Mouse (Mus musculus) heart, embryonic 14.5 days (tissue): ENCODE measurements at regions not wholly inside any gene's neighbourhood (a gene's known extent, or its start where the extent isn't known, plus 50 kb on each side); places are given as distances from the start of the nearest gene placed in this dataset.
A peak's percentile ranks its signal among the peaks of the same experiment; 100 is the strongest.

Experiments used
- ATAC-seq: fragments of 200-750 bp; cut with Nextera tagmentation; 2 replicates; pipeline ENCODE4 v1.8.0; 2017; ENCODE audit warnings: low read depth, moderate TSS enrichment; ENCODE audit not compliant: insufficient number of reproducible peaks, insufficient read depth, low FRiP score
- H3K27ac ChIP-seq, 2 experiments: fragments of 200-500 bp in 1 of 2; fragments of 300-500 bp in 1 of 2; sonication (generic) in 1 of 2; replicated peaks in 1 of 2; 2 replicates each; pipeline ENCODE4 v1.5.1; 2012 to 2014; ENCODE audit warnings: low read depth in 2 of 2, low read length in 2 of 2, control low read depth in 1 of 2, mild to moderate bottlenecking in 1 of 2, mixed read lengths in 1 of 2; ENCODE audit not compliant: control insufficient read depth in 1 of 2, insufficient read depth in 1 of 2
- H3K27me3 ChIP-seq: fragments of 300-500 bp; sonication (generic); 2 replicates; pipeline ENCODE4 v1.6.1; 2014; ENCODE audit warnings: mild to moderate bottlenecking, low read length, control low read depth; ENCODE audit not compliant: control insufficient read depth, insufficient read depth
- H3K36me3 ChIP-seq: fragments of 300-500 bp; sonication (generic); 2 replicates; pipeline ENCODE4 v1.6.1; 2014; ENCODE audit warnings: mild to moderate bottlenecking, control low read depth, low read length, mixed read lengths; ENCODE audit not compliant: control insufficient read depth, insufficient read depth
- H3K4me1 ChIP-seq, 2 experiments: fragments of 200-500 bp in 1 of 2; fragments of 300-500 bp in 1 of 2; sonication (generic) in 1 of 2; 2 replicates each; pipeline ENCODE4 v1.6.1; 2012 to 2014; ENCODE audit warnings: low read length in 2 of 2, control low read depth in 1 of 2, mixed read lengths in 1 of 2; ENCODE audit not compliant: control insufficient read depth in 2 of 2, insufficient read depth in 2 of 2
- H3K4me2 ChIP-seq: fragments of 300-500 bp; sonication (generic); 2 replicates; pipeline ENCODE4 v1.6.1; 2014; ENCODE audit warnings: mild to moderate bottlenecking, low read length
- H3K4me3 ChIP-seq, 2 experiments: fragments of 200-500 bp in 1 of 2; fragments of 300-500 bp in 1 of 2; sonication (generic) in 1 of 2; 2 replicates each; pipeline ENCODE4 v1.5.1; 2012 to 2014; ENCODE audit warnings: low read length in 2 of 2, mild to moderate bottlenecking in 2 of 2, control low read depth in 1 of 2, low read depth in 1 of 2, moderate library complexity in 1 of 2; ENCODE audit not compliant: control insufficient read depth in 1 of 2, insufficient read depth in 1 of 2
- H3K9ac ChIP-seq: fragments of 300-500 bp; sonication (generic); 2 replicates; pipeline ENCODE4 v1.6.1; 2014; ENCODE audit warnings: mild to moderate bottlenecking, low read length
- H3K9me3 ChIP-seq: fragments of 300-500 bp; sonication (generic); 2 replicates; pipeline ENCODE4 v1.6.1; 2016; ENCODE audit warnings: low read length, control low read depth; ENCODE audit not compliant: control insufficient read depth
- WGBS: fragments of 180-500 bp; shearing (Covaris S2); extraction: QIAGEN DNeasy Blood & Tissue Kit; methylation state at CpG from one replicate; pipeline ENCODE4 v1.1.7; 2014; 5-methylcytosine and 5-hydroxymethylcytosine counted together

DNA sequence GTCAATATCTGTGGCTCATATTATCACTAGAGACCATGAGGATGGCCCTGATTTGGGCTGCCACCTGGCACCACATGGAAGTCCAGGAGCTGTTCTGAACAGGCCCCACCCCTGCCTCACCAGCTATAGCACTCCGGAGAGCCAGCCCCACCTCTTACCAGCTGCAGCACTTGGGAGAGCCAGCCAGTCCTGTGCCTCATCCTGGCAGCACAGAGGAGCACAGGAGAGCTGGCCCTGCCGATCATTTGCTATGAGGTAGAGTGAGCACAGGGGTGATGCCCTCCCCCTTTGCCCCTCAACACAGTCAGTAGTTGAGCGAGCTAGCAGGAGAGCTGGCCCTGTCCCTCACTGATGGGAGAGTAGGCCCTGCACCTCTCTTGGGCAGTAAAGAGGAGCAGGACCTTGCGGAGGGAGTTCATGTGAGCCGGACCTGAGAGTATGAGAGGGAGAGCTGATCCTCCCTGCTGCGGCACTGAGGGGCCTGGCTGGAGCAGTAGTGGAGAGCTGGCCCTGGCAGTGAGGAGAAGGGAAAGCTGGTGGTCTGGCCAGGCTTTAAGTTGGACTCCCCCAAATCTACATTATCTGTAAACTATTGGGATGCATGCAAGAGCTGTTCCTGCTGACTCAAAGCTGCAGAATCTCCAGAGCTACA lies 63.3 kb upstream of the Etv6 start:
- no peak overlapping the region for H3K4me2 ChIP-seq
- H3K9ac ChIP-seq: no peak overlapping the region
- ATAC-seq: no peak
- no peaks in the 10 kb centered on the region for H3K9me3 ChIP-seq
- H3K27me3 ChIP-seq: no peaks in the 10 kb centered on the region
- H3K27ac ChIP-seq: no peak overlapping the region
- H3K36me3 ChIP-seq: no peaks in the 10 kb centered on the region
- WGBS: 62% methylated on average over 6 of the region's 6 CpGs
- no peak overlapping the region for H3K4me3 ChIP-seq
- no peaks in the 10 kb centered on the region for H3K4me1 ChIP-seq

DNA sequence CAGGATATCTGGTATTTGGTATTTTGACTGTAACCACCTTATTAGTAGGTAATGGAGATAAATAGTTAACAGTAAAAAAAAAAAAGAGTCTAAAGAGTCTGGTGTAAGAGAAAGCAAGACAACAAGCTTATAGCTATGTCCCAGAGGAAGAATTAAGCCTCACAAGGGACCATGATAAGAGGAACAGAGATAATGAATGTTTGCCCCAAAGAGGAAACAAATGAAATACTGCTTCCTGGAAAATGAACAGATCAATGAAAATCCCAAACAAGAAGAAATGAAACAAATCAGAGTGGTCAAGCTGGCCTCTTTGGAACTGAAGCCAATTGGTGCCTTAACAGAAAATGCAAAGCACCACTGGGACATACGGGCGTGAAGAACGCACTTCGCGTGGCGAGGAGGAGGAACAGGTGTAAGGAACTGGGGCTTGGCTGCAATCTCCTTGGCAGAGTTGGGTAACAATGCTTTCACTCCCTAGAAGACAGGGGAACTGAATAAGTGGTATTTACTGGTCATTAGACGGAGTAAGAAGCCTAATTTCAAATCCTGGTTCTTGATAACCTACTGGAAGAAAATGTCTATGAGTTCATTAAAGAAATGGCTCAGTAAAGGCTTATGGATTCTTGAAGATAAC lies 62.2 kb upstream of the Etv6 start:
- no peak for ATAC-seq

DNA sequence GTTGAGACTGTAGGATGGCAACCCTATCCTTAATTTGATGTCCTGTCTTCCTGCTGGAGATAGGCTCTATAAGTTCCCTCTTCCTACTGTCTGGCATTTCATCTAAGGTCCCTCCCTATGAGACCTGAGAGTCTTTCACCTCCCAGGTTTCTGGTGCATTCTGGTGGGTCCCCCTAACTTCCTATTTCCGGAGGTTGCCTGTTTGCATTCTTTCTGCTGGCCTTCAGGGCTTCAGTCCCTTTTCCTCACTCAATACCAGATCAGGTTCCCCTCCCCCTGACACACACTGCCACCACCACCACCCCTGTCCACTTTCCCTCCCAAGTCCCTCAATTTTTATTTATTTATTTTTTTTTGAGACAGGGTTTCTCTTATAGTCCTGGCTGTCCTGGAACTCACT lies 59.5 kb upstream of the Etv6 start:
- Histone ChIP-seq H3K4me3 (no peak overlapping the region), H3K4me2 (no peak overlapping the region), H3K4me1 (no peaks in the 10 kb centered on the region), H3K36me3 (no peaks in the 10 kb centered on the region), H3K9ac (no peak overlapping the region), H3K9me3 (no peaks in the 10 kb centered on the region), H3K27me3 (no peaks in the 10 kb centered on the region), H3K27ac (no peak overlapping the region)
- WGBS: 82% methylated on average over 1 of the region's 1 CpGs
- no peak for ATAC-seq

More for the DNA sequence above, 62.2 kb upstream of the Etv6 start:
- Histone ChIP-seq H3K4me2 (no peak overlapping the region), H3K27ac (no peak overlapping the region), H3K9ac (no peak overlapping the region), H3K4me1 (no peaks in the 10 kb centered on the region), H3K9me3 (no peaks in the 10 kb centered on the region), H3K27me3 (no peaks in the 10 kb centered on the region), H3K36me3 (no peaks in the 10 kb centered on the region), H3K4me3 (no peak overlapping the region)
- 92% methylated on average over 7 of the region's 7 CpGs for WGBS

DNA sequence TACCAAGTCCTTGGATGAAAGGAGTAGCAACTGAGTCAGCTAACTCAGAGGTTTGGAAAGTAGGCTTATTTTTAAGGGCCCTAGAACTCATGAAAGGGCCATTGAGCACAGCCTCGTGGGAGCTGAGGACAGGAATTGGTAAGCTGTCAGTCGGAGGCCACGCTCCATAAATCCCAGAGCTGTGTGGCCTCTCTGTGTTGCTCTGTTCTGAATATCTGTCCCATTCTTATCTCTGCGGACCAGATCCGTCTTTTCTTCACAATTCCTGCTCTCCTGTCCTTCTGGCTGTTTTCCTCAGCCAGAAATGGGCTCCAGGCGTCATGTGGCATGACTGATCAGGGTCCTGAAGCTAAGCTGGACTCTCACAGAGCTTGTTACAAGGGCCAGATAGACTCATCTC lies 58.6 kb upstream of the Etv6 start:
- Histone ChIP-seq H3K4me3 (no peak overlapping the region), H3K36me3 (no peaks in the 10 kb centered on the region), H3K9me3 (no peaks in the 10 kb centered on the region), H3K27ac (no peak overlapping the region), H3K27me3 (no peaks in the 10 kb centered on the region), H3K4me2 (no peak overlapping the region), H3K9ac (no peak overlapping the region), H3K4me1 (no peaks in the 10 kb centered on the region)
- no peak for ATAC-seq
- 41% methylated on average over 6 of the region's 6 CpGs for WGBS

DNA sequence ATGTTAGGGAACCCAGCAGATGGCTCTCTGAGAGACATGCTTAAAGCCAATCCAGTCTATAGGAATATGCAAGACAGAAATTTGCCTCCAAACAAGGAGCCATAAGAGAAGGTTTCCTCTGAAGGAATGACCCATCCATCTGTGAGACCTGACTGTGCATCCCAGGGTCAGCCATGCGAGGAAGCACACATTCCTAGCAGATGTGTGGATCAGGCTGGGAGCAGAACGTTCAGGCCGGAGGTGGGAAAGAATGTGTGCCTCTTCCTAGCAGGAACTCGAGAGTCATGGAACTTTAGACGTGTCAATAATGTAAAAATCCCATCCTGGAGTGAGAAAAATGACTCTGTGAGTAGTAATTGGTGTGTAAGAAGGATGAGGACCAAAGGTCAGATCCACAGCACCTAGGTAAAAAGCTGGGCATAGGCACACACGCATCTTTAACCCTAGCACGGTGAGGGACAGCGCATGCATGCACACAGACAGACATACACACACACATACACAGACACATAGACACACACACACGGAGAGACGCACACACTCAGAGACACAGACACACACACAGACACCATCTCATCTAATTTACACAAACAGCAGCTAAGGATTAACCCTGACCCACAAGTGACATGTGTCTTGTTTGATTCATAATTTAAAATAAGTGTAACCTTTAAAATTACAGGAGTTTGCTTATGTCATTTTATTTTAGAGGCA lies 51.5 kb upstream of the Etv6 start:
- 73% methylated on average over 10 of the region's 10 CpGs for WGBS
- no peak for ATAC-seq
- H3K4me2 ChIP-seq: no peak overlapping the region

DNA sequence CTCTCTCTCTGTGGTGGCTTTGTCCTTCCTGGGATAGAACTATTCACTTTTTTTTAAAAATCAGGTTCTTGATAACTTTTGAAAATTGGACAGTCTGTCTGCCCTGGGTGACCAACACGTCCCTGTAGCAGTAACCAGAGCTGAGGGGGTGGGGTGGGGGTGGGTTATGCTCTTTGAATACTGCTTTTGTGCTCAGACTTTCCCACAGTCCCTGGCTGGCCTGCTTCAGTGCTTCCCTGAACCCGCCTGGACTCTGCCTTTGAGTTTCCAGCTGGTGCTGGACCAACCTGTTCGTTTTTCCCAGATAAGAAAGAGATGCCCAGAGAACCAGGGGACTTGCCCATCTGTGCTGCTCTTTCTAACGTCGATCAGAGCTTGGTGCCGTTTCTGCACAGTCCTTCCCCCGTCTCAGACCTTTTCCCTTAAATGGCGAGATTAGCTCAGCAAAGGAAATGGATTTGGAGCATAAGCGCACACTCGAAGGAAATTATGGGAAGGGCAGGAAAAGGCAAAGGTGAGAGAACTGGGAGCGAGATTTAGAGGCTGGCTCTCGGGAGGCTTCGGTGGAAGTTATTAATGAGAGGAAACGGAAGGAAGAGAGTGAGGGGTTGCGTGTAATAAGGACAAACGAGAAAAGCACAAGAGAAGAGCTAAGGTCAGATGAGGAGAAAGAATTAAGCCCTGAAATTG lies 50.7 kb upstream of the Etv6 start:
- Histone ChIP-seq H3K9ac (no peak overlapping the region), H3K4me1 (0 out of 4 replicates have a peak, but pooled peaks cover 0 to 2% of the 10 kb centered on the region in 2 experiments), H3K4me3 (no peak overlapping the region), H3K36me3 (no peaks in the 10 kb centered on the region), H3K27ac (no peak overlapping the region), H3K27me3 (no peaks in the 10 kb centered on the region), H3K9me3 (no peaks in the 10 kb centered on the region), H3K4me2 (peak overlapping the region; percentile 30)
- WGBS: 41% methylated on average over 16 of the region's 16 CpGs
- ATAC-seq: no peak

More for the DNA sequence above, 51.5 kb upstream of the Etv6 start:
- no peak overlapping the region for H3K4me3 ChIP-seq
- H3K9ac ChIP-seq: no peak overlapping the region
- no peaks in the 10 kb centered on the region for H3K9me3 ChIP-seq
- H3K4me1 ChIP-seq: 0 out of 4 replicates have a peak, but pooled peaks cover 0 to 2% of the 10 kb centered on the region in 2 experiments
- H3K27me3 ChIP-seq: no peaks in the 10 kb centered on the region
- no peak overlapping the region for H3K27ac ChIP-seq
- H3K36me3 ChIP-seq: no peaks in the 10 kb centered on the region
